Mouse (Mus musculus) midbrain, embryonic 10.5 days (tissue): Measurements from ENCODE around the gene Olfr823. TPM values are rescaled to one million over a fixed set of nuclear protein-coding genes. Genes with fewer than 3 reads are reported as not detected.
A peak's percentile ranks its signal among the peaks of the same experiment; 100 is the strongest.
"Not testable (repeated sequence)": the region's sequence is repeated elsewhere in the genome, so short reads cannot be mapped to it uniquely, and the experiment has no call there.

Experiments
- DNase-seq: peaks from one replicate; pipeline ENCODE4 v3.0.0-alpha.2; 2017; ENCODE audit warnings: low spot score
- H3K27ac ChIP-seq: fragments of 300-500 bp; sonication (generic); replicated peaks from 2 replicates; pipeline ENCODE4 v1.5.1; 2016; ENCODE audit warnings: mild to moderate bottlenecking
- H3K27me3 ChIP-seq: fragments of 300-500 bp; sonication (generic); 2 replicates; pipeline ENCODE4 v1.6.1; 2016; ENCODE audit warnings: low read depth, mild to moderate bottlenecking; ENCODE audit not compliant: poor library complexity, severe bottlenecking
- H3K36me3 ChIP-seq: fragments of 300-500 bp; sonication (generic); 2 replicates; pipeline ENCODE4 v1.6.1; 2016; ENCODE audit warnings: mild to moderate bottlenecking, moderate library complexity
- H3K4me1 ChIP-seq: fragments of 300-500 bp; sonication (generic); 2 replicates; pipeline ENCODE4 v1.6.1; 2016
- H3K4me3 ChIP-seq: fragments of 300-500 bp; sonication (generic); 2 replicates; pipeline ENCODE4 v1.5.1; 2016; ENCODE audit warnings: mild to moderate bottlenecking, moderate library complexity
- H3K9me3 ChIP-seq: fragments of 300-500 bp; sonication (generic); replicated peaks from 2 replicates; pipeline ENCODE4 v1.6.1; 2016; ENCODE audit warnings: mild to moderate bottlenecking
- WGBS: fragments of 180-500 bp; shearing (Covaris S2); methylation state at CpG from one replicate; pipeline ENCODE4 v1.1.7; 2016; 5-methylcytosine and 5-hydroxymethylcytosine counted together
- polyA plus RNA-seq: library from polyadenylated mRNA; unstranded; fragments of >200 nt; fragmentation: Nextera tagmentation; extraction: Ambion mirVana; gene quantifications from 2 replicates; pipeline ENCODE4 v1.2.1, GENCODE M21; 2016

Olfr823 gene
- polyA plus RNA-seq = not detected in 2 replicates

- not testable (repeated sequence) for H3K4me3 ChIP-seq, H3K27ac ChIP-seq, H3K9me3 ChIP-seq, H3K4me1 ChIP-seq, H3K27me3 ChIP-seq, H3K36me3 ChIP-seq, DNase-seq
- WGBS = 84% methylated on average over 1 of the region's 1 CpGs
Observed at GRCm38 (mm10) chr10:130115283-130115682, at the start of gene Olfr823. Gene Olfr823 (minus strand): TSS chr10:130115383.

GRCm38 (mm10) chr10:130144121-130144520, 28.9 kb upstream of the Olfr823 start:
- Histone ChIP-seq H3K27ac (no peak overlapping the region), H3K9me3 (no peaks in the 10 kb centered on the region), H3K4me3 (no peak overlapping the region), H3K27me3 (no peaks in the 10 kb centered on the region), H3K4me1 (no peaks in the 10 kb centered on the region), H3K36me3 (no peaks in the 10 kb centered on the region)
- WGBS = 84% methylated on average over 5 of the region's 5 CpGs
- no peak for DNase-seq

DNA sequence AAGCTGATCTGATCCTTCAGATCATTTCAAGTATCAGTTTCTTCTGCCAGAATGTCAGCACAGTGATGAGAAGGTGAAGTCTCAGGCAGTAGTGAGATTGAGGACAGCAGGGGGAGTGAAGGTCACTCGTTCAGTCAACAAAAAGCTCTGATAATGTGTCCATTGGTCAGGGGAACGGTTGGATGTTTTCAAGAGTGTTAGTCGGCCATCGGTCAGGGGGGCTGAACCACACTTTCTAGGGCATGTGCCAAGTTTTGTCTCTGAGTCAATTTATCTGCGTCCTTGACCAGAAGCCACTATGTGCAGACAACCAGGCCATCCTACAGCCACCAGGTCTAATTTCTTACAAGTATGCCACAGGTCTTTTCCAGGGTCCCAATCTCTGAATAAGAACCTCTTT, 27.3 kb upstream of the Olfr823 start:
- not testable (repeated sequence) for DNase-seq, H3K27me3 ChIP-seq, H3K4me1 ChIP-seq, H3K4me3 ChIP-seq, H3K27ac ChIP-seq, H3K9me3 ChIP-seq, H3K36me3 ChIP-seq
- WGBS = 94% methylated on average over 5 of the region's 5 CpGs

DNA sequence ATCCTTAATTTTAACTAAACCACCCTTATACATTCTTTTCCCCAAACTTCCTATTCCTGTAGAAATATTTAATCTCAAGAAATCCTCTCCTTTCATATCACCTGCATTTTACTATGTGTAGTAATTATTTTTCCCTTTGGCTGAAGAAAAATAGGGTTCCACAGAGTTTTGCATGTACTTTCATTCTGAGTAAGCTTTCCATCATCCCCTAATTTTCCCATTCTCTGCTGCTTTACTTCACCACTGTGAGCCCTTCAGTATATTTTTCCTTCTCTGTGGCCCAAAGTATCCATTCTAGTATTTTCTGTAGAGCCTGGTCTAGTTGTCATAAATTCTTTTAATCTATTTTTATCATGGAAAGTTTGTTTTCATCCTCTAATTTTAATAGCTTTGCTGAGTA, 19.6 kb upstream of the Olfr823 start:
- H3K36me3 ChIP-seq = no peaks in the 10 kb centered on the region
- no peaks in the 10 kb centered on the region for H3K4me1 ChIP-seq
- no peaks in the 10 kb centered on the region for H3K9me3 ChIP-seq
- H3K27ac ChIP-seq = no peak overlapping the region
- H3K27me3 ChIP-seq = no peaks in the 10 kb centered on the region
- H3K4me3 ChIP-seq = no peak overlapping the region
- DNase-seq = no peak

GRCm38 (mm10) chr10:130129900-130130299, 14.7 kb upstream of the Olfr823 start, which contains the start of gene Olfr824:
Gene Olfr824 (minus strand): TSS chr10:130130000.
- not testable (repeated sequence) for H3K36me3 ChIP-seq, H3K27me3 ChIP-seq, H3K27ac ChIP-seq, DNase-seq, H3K4me3 ChIP-seq, H3K9me3 ChIP-seq, H3K4me1 ChIP-seq

GRCm38 (mm10) chr10:130116045-130116444, 862 bp upstream of the Olfr823 start:
- not testable (repeated sequence) for H3K27ac ChIP-seq, H3K4me3 ChIP-seq, H3K27me3 ChIP-seq, H3K36me3 ChIP-seq, H3K9me3 ChIP-seq, H3K4me1 ChIP-seq, DNase-seq
- 57% methylated on average over 3 of the region's 3 CpGs for WGBS

GRCm38 (mm10) chr10:130096104-130096503, 19.1 kb downstream of the Olfr823 start:
- no peak overlapping the region for H3K4me3 ChIP-seq
- no peaks in the 10 kb centered on the region for H3K4me1 ChIP-seq
- no peaks in the 10 kb centered on the region for H3K27me3 ChIP-seq
- H3K27ac ChIP-seq = no peak overlapping the region
- no peaks in the 10 kb centered on the region for H3K9me3 ChIP-seq
- no peaks in the 10 kb centered on the region for H3K36me3 ChIP-seq
- no peak for DNase-seq

DNA sequence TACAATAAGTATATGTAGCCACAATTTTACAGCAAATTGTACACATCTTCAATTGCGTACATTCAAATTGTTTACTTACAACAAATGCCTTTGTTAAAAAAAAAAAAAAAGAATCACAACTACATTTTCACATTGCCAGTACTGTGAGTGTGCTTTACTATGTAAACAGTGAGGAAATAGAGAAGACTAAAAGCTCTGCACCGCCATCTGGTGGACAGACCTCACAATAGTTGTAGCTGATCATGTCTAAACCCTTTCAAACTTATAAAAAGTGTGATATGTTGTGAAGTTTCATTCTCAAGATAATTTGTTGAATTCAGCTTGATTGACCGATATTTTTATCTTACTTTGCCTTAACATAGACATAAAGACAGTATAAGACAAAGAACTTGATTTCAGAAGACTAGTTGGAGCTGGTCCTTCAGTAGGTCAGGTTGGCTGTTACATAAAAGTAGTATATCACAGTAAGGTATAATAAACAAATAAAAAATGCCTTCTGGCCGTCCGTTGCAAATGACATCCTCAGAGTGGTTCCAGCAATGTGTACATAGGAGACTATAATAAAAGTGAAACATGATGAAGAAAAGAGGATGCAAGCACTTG, 22.2 kb downstream of the Olfr823 start:
- H3K9me3 ChIP-seq = no peaks in the 10 kb centered on the region

DNA sequence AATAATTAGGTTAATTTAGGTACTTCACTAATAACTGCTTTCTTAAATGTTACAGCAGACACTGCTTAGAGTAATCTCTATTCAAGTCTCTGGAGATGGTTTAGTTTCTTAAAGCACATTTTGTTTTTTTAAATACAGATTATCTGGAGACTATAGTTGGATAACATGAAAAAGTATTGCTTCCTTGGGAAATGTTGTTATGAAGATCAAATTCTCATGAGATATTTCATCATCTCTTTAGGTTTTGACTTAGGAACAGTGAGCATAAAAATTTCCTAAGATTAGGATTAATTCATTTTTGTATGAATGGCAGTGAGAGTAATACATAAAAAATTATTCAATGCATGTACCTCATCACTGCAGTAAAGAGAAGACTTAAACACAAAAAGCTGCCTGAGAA, 44.3 kb downstream of the Olfr823 start, which contains the start of gene Olfr822:
TSS of gene Olfr822 (plus strand) at position 301 of the 400 bp plus-strand sequence.
- no peaks in the 10 kb centered on the region for H3K27me3 ChIP-seq
- no peaks in the 10 kb centered on the region for H3K36me3 ChIP-seq
- H3K9me3 ChIP-seq = no peaks in the 10 kb centered on the region
- no peak for DNase-seq
- H3K4me3 ChIP-seq = no peak within 1 kb of the TSS
- H3K4me1 ChIP-seq = no peaks in the 10 kb centered on the region
- no peak within 1 kb of the TSS for H3K27ac ChIP-seq

More for the DNA sequence above, 22.2 kb downstream of the Olfr823 start:
- Histone ChIP-seq H3K4me3 (no peak overlapping the region), H3K27me3 (no peaks in the 10 kb centered on the region), H3K36me3 (no peaks in the 10 kb centered on the region), H3K4me1 (no peaks in the 10 kb centered on the region), H3K27ac (no peak overlapping the region)
- DNase-seq = peak; percentile 44
- WGBS = 32% methylated on average over 5 of the region's 5 CpGs

Other genes starting within 250 kb of the Olfr823 start
- not detected in 2 replicates for gene Olfr814, start 235.5 kb downstream of the Olfr823 start, polyA plus RNA-seq
- not detected in 2 replicates for gene Olfr815, start 209.5 kb downstream of the Olfr823 start, polyA plus RNA-seq
- not detected in 2 replicates for gene Olfr816, start 199.8 kb downstream of the Olfr823 start, polyA plus RNA-seq
- gene Olfr818, start 166.3 kb downstream of the Olfr823 start, polyA plus RNA-seq = not detected in 2 replicates
- gene Olfr819, start 148.1 kb downstream of the Olfr823 start, polyA plus RNA-seq = not detected in 2 replicates
- gene Olfr247, start 139.2 kb downstream of the Olfr823 start, polyA plus RNA-seq = not detected in 2 replicates
- not detected in 2 replicates for gene Gm10310, start 130.3 kb downstream of the Olfr823 start, polyA plus RNA-seq
- gene Olfr820, start 102.8 kb downstream of the Olfr823 start, polyA plus RNA-seq = not detected in 2 replicates
- gene Olfr821, start 85.0 kb downstream of the Olfr823 start, polyA plus RNA-seq = not detected in 2 replicates
- gene Olfr822, start 44.2 kb downstream of the Olfr823 start, polyA plus RNA-seq = not detected in 2 replicates
- not detected in 2 replicates for gene Olfr824, start 14.6 kb upstream of the Olfr823 start, polyA plus RNA-seq
- not detected in 2 replicates for gene Olfr825, start 51.4 kb upstream of the Olfr823 start, polyA plus RNA-seq
- gene Olfr826, start 68.8 kb upstream of the Olfr823 start, polyA plus RNA-seq = not detected in 2 replicates
- gene Olfr827, start 99.0 kb upstream of the Olfr823 start, polyA plus RNA-seq = not detected in 2 replicates
- gene Neurod4, start 164.9 kb upstream of the Olfr823 start, polyA plus RNA-seq = 13.4 and 16.0 TPM in 2 replicates
- not detected in 2 replicates for gene Tespa1, start 207.5 kb upstream of the Olfr823 start, polyA plus RNA-seq